Comparison of ENCODE assay signal across 9 mouse cellular contexts in the genomic region with DNA sequence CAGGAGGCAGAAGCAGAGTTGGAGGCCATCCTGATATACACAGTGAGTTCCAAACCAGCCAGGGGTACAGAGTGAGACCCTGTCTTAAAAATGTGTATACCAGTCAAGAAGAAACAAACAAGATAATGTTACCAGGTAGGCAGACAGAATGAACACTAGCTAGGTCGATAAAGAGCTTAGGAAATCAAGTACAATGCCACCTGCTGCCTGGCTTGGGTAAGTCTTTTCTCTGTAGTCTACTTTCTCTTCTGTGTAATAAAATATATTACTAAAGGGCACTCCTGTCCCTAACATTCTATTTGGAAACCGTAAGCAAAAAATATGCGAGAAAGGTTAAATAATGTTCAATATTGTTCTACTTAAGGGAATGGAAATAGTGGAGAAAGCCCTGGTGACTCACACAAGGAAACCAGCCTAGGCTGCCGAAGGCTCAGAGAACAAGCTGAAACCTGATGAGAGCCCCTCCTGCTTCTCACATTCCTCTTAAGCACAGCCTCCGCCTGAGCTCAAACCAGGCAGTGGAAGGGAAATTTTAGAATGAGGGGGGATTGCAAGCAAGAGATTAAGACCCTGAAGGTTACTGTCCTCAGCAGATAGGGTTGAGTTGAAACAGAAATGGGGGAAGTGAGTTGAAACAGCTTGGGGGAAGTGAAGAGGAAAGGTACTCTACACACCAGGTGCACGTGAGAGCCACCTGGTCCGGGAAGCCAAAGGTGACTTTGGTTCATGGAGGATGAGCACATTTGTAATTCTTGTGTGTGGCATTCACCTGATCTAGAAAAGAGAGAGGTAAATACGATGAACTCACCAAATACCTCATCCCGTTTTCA. TPM values are rescaled to one million over a fixed set of nuclear protein-coding genes. Genes with fewer than 3 reads are reported as not detected.
DNase-seq lines count a peak whose midpoint lies in the region; ATAC-seq and TF ChIP-seq lines count a peak whose summit lies in the region.
"Had no signal": no experiment of that assay in that cellular context is flagged by ENCODE, and none has a peak within 500 bp of the region (broad histone marks: within the 10 kb centered on the region; RNA-seq: fewer than 3 reads in every experiment).

No protein-coding gene starts in this region.

- H3K36me3 ChIP-seq in forebrain, postnatal 0 days (ENCODE audit: insufficient read depth): no peaks in the 10 kb centered on the region
- no peaks in the 10 kb centered on the region for H3K36me3 ChIP-seq in forebrain, embryonic 15.5 days
- no peaks in the 10 kb centered on the region for H3K36me3 ChIP-seq in hindbrain, embryonic 13.5 days

- intact Hi-C loops in heart, postnatal 25 days (cut with DNase I): no loop called here

- no peak for ATAC-seq in forebrain, postnatal 0 days
- ATAC-seq in forebrain, embryonic 15.5 days (replicated peaks): no peak
- no peak for ATAC-seq in hindbrain, embryonic 13.5 days (ENCODE audit: low FRiP score)

- H3K9me3 ChIP-seq in forebrain, postnatal 0 days (ENCODE audit: low read length): no peaks in the 10 kb centered on the region
- H3K9me3 ChIP-seq in forebrain, embryonic 15.5 days: no peaks in the 10 kb centered on the region
- H3K9me3 ChIP-seq in hindbrain, embryonic 13.5 days: peaks cover 5% of the 10 kb centered on the region; the same call in 1 of the 2 replicates

- H3K4me1 ChIP-seq in forebrain, postnatal 0 days (ENCODE audit: insufficient read depth): no peaks in the 10 kb centered on the region
- H3K4me1 ChIP-seq in forebrain, embryonic 15.5 days: peaks cover 13% of the 10 kb centered on the region
- H3K4me1 ChIP-seq in bone marrow, adult 2 months (ENCODE audit: control insufficient read depth, insufficient read depth, low read length): no peaks in the 10 kb centered on the region; the same call in none of the 2 replicates
- peaks cover 25% of the 10 kb centered on the region for H3K4me1 ChIP-seq in hindbrain, embryonic 13.5 days (replicated peaks)

- no peak for DNase-seq in forebrain, postnatal 0 days
- peak; percentile 44 for DNase-seq in 3T3-L1 (ENCODE audit: low read depth, low spot score)
- DNase-seq in kidney, postnatal 25 days: peak; percentile 50 to 62
- no peak for DNase-seq in gastrocnemius, adult 8-10 months (ENCODE audit: low spot score in 2 of 2)
- DNase-seq in heart, postnatal 25 days (ENCODE audit: low spot score): no peak

- H3K9ac ChIP-seq in forebrain, postnatal 0 days: no peak overlapping the region
- no peak overlapping the region for H3K9ac ChIP-seq in forebrain, embryonic 15.5 days (replicated peaks)
- H3K9ac ChIP-seq in hindbrain, embryonic 13.5 days: no peak overlapping the region

- no peak overlapping the region for H3K4me2 ChIP-seq in forebrain, postnatal 0 days (ENCODE audit: low read depth)
- H3K4me2 ChIP-seq in forebrain, embryonic 15.5 days (replicated peaks): no peak overlapping the region
- H3K4me2 ChIP-seq in hindbrain, embryonic 13.5 days: no peak overlapping the region

- 62% methylated on average over 9 of the region's 9 CpGs for WGBS in forebrain, postnatal 0 days
- WGBS in forebrain, embryonic 15.5 days: 63% methylated on average over 9 of the region's 9 CpGs
- WGBS in bone marrow, adult 2 months: 32% methylated on average over 9 of the region's 9 CpGs
- WGBS in hindbrain, embryonic 13.5 days: 67% methylated on average over 9 of the region's 9 CpGs

- H3K27me3 ChIP-seq in forebrain, postnatal 0 days (ENCODE audit: insufficient read depth, low read length): peaks cover 41% of the 10 kb centered on the region
- H3K27me3 ChIP-seq in forebrain, embryonic 15.5 days: peaks cover 45% of the 10 kb centered on the region
- peaks cover 60% of the 10 kb centered on the region for H3K27me3 ChIP-seq in hindbrain, embryonic 13.5 days

- TF ChIP-seq POLR2A in bone marrow, adult 2 months (IDR thresholded peaks at IDR 0.05; ENCODE audit: borderline replicate concordance, control insufficient read depth, low read depth, low read length): no peak

- H3K27ac ChIP-seq in forebrain, postnatal 0 days (ENCODE audit: low read depth, low read length): no peak overlapping the region
- H3K27ac ChIP-seq in forebrain, embryonic 15.5 days (replicated peaks): no peak overlapping the region
- peak overlapping the region; percentile 41; the same call in 1 of the 2 replicates for H3K27ac ChIP-seq in bone marrow, adult 2 months (ENCODE audit: control insufficient read depth, insufficient read depth, low read depth, low read length, poor library complexity)
- no peak overlapping the region for H3K27ac ChIP-seq in hindbrain, embryonic 13.5 days

- H3K4me3 ChIP-seq in forebrain, postnatal 0 days (ENCODE audit: low read depth, low read length): no peak overlapping the region
- no peak overlapping the region for H3K4me3 ChIP-seq in forebrain, embryonic 15.5 days
- no peak overlapping the region for H3K4me3 ChIP-seq in bone marrow, adult 2 months (replicated peaks; ENCODE audit: control insufficient read depth, low read depth, low read length)
- no peak overlapping the region for H3K4me3 ChIP-seq in hindbrain, embryonic 13.5 days

- TF ChIP-seq CTCF in forebrain, postnatal 0 days (IDR thresholded peaks at IDR 0.05; ENCODE audit: low read depth): peak; percentile 19; the same call in 1 of the 2 replicates
- no peak for TF ChIP-seq CTCF in bone marrow, adult 2 months (IDR thresholded peaks at IDR 0.05; ENCODE audit: control insufficient read depth, insufficient read depth, low read length)

RNA-seq across cellular contexts. Expression of gene Tacstd2, which starts 4.4 kb away (rescaled TPM):
- 1.4 and 2.0 TPM in 2 replicates for total RNA-seq in forebrain, postnatal 0 days (2014; rRNA removed)
- polyA plus RNA-seq in forebrain, postnatal 0 days (2015; fragmentation: Nextera tagmentation; extraction: Ambion mirVana): 1.6 and 2.0 TPM in 2 replicates
- polyA plus RNA-seq in forebrain, embryonic 15.5 days (2015; fragmentation: Nextera tagmentation; extraction: Ambion mirVana): 0.47 and 0.55 TPM in 2 replicates
- polyA plus RNA-seq in bone marrow, adult 2 months (2011; ENCODE audit: insufficient read depth, insufficient read length, low replicate concordance, missing spikeins): 2.2 and 6.7 TPM in 2 replicates
- 0.40 and 0.92 TPM in 2 replicates for polyA plus RNA-seq in hindbrain, embryonic 13.5 days (2015; fragmentation: Nextera tagmentation; extraction: Ambion mirVana)
- total RNA-seq in gastrocnemius, adult 8-10 months (2022): not detected
- total RNA-seq in heart, postnatal 25 days (2021): not detected

RNA-seq across cellular contexts. Expression of gene Il23r, which starts 39.6 kb away (rescaled TPM):
- 0.05 TPM in 1 of 2 replicates, not detected in the other for total RNA-seq in forebrain, postnatal 0 days (2014; rRNA removed)
- polyA plus RNA-seq in forebrain, postnatal 0 days (2015; fragmentation: Nextera tagmentation; extraction: Ambion mirVana): not detected in 2 replicates
- not detected in 2 replicates for polyA plus RNA-seq in forebrain, embryonic 15.5 days (2015; fragmentation: Nextera tagmentation; extraction: Ambion mirVana)
- polyA plus RNA-seq in bone marrow, adult 2 months (2011; ENCODE audit: insufficient read depth, insufficient read length, low replicate concordance, missing spikeins): not detected in 2 replicates
- polyA plus RNA-seq in hindbrain, embryonic 13.5 days (2015; fragmentation: Nextera tagmentation; extraction: Ambion mirVana): not detected in 2 replicates
- not detected for total RNA-seq in gastrocnemius, adult 8-10 months (2022)
- total RNA-seq in heart, postnatal 25 days (2021): not detected
- total RNA-seq: layer of hippocampus, postnatal 25 days had no signal

Comparison
In these comparisons a context has a peak if more than half of its experiments do, and no peak if none do; other contexts are left out.
1. DNase-seq: peak in 3T3-L1 (single experiment) and kidney, postnatal 25 days (2 of 2); none in forebrain, postnatal 0 days (single experiment), gastrocnemius, adult 8-10 months (0 of 2) and heart, postnatal 25 days (single experiment).